Mouse (Mus musculus) liver, embryonic 14.5 days (tissue): Measurements from ENCODE around the gene Dok7. TPM values are rescaled to one million over a fixed set of nuclear protein-coding genes. Genes with fewer than 3 reads are reported as not detected.

Source experiments
- ATAC-seq: fragments of 200-750 bp; cut with Nextera tagmentation; 2 replicates; pipeline ENCODE4 v1.8.0; 2017; ENCODE audit warnings: moderate number of reproducible peaks, mild to moderate bottlenecking, moderate library complexity; ENCODE audit not compliant: insufficient read depth
- DNase-seq, 3 experiments: peaks; one replicate each; pipeline ENCODE4 v3.0.0-alpha.2; 2012 to 2013; ENCODE audit warnings: low read depth in 3 of 3, low spot score in 3 of 3
- H3K27ac ChIP-seq: fragments of 300-500 bp; sonication (generic); 2 replicates; pipeline ENCODE4 v1.5.1; 2014; ENCODE audit warnings: moderate library complexity, mild to moderate bottlenecking, control low read depth, inconsistent platforms
- H3K27me3 ChIP-seq: fragments of 300-500 bp; sonication (generic); 2 replicates; pipeline ENCODE4 v1.6.1; 2014; ENCODE audit warnings: mild to moderate bottlenecking, low read length, moderate library complexity; ENCODE audit not compliant: control insufficient read depth, insufficient read depth
- H3K36me3 ChIP-seq: fragments of 300-500 bp; sonication (generic); replicated peaks from 2 replicates; pipeline ENCODE4 v1.6.1; 2014; ENCODE audit warnings: low read depth; ENCODE audit not compliant: control insufficient read depth, insufficient read depth
- H3K4me1 ChIP-seq, 2 experiments: fragments of 200-500 bp in 1 of 2; fragments of 300-500 bp in 1 of 2; sonication (generic) in 1 of 2; replicated peaks; 2 replicates each; pipeline ENCODE4 v1.6.1; 2012 to 2014; ENCODE audit warnings: antibody characterized with exemption in 1 of 2, inconsistent platforms in 1 of 2, low read length in 1 of 2; ENCODE audit not compliant: control insufficient read depth in 2 of 2, insufficient read depth in 2 of 2
- H3K4me2 ChIP-seq: fragments of 300-500 bp; sonication (generic); 2 replicates; pipeline ENCODE4 v1.6.1; 2014; ENCODE audit warnings: low read depth, mild to moderate bottlenecking, control low read depth, moderate library complexity
- H3K4me3 ChIP-seq, 2 experiments: fragments of 200-500 bp in 1 of 2; fragments of 300-500 bp in 1 of 2; sonication (generic) in 1 of 2; 2 replicates each; pipeline ENCODE4 v1.5.1; 2012 to 2014; ENCODE audit warnings: low read depth in 2 of 2, low read length in 2 of 2, mild to moderate bottlenecking in 2 of 2, control low read depth in 1 of 2, inconsistent platforms in 1 of 2, moderate library complexity in 1 of 2; ENCODE audit not compliant: insufficient read depth in 1 of 2
- H3K9ac ChIP-seq: fragments of 300-500 bp; sonication (generic); replicated peaks from 2 replicates; pipeline ENCODE4 v1.6.1; 2014; ENCODE audit warnings: mild to moderate bottlenecking, control low read depth, moderate library complexity
- H3K9me3 ChIP-seq: fragments of 300-500 bp; sonication (generic); 2 replicates; pipeline ENCODE4 v1.6.1; 2016; ENCODE audit warnings: low read length, mixed read lengths; ENCODE audit not compliant: control insufficient read depth
- CTCF ChIP-seq: IDR thresholded peaks from 2 replicates; pipeline ENCODE4 v1.5.1; 2016; ENCODE audit warnings: antibody characterized with exemption, low read depth, control low read depth
- EP300 ChIP-seq: IDR thresholded peaks from 2 replicates; pipeline ENCODE4 v1.6.1; 2016; ENCODE audit warnings: antibody characterized with exemption, low read depth
- WGBS: fragments of 180-500 bp; shearing (Covaris S2); extraction: QIAGEN DNeasy Blood & Tissue Kit; methylation state at CpG from one replicate; pipeline ENCODE4 v1.1.7; 2014; ENCODE audit not compliant: insufficient replicate concordance; 5-methylcytosine and 5-hydroxymethylcytosine counted together
- polyA plus RNA-seq, 2 experiments: library from polyadenylated mRNA; depleted of rRNA in 1 of 2; stranded (reverse) in 1 of 2; unstranded in 1 of 2; fragments of >200 nt; fragmentation: Nextera tagmentation in 1 of 2; extraction: Ambion mirVana in 1 of 2; gene quantifications; 2 replicates each; pipeline versions ENCODE4 v1.2.1 to v1.2.3; 2012 to 2014

The Dok7 gene
- polyA plus RNA-seq, 2 experiments, result 0.02 to 0.04 TPM

GRCm38 (mm10) chr5:35103086-35103485, 46.5 kb downstream of the Dok7 start:
- ATAC-seq (no peak), DNase-seq (no peak)
- Histone ChIP-seq H3K4me3 (peak overlapping the region; percentile 74 to 96; a peak in 3 of 4 replicates), H3K4me2 (peak overlapping the region; percentile 92), H3K4me1 (peaks cover 19 to 21% of the 10 kb centered on the region in 2 experiments), H3K9me3 (no peaks in the 10 kb centered on the region), H3K27me3 (no peaks in the 10 kb centered on the region), H3K36me3 (peaks cover 34% of the 10 kb centered on the region), H3K9ac (no peak overlapping the region; the same call in 1 of the 2 replicates), H3K27ac (no peak overlapping the region)
- 75% methylated on average over 8 of the region's 8 CpGs for WGBS
- TF ChIP-seq EP300 (no peak), CTCF (no peak)

GRCm38 (mm10) chr5:35103528-35103927, 47.0 kb downstream of the Dok7 start:
- peak; percentile 17; the same call in 1 of the 2 replicates for ATAC-seq
- Histone ChIP-seq H3K9me3 (no peaks in the 10 kb centered on the region), H3K27ac (no peak overlapping the region), H3K4me1 (peaks cover 19 to 21% of the 10 kb centered on the region in 2 experiments), H3K4me2 (peak overlapping the region; percentile 92), H3K36me3 (peaks cover 31% of the 10 kb centered on the region), H3K9ac (peak overlapping the region; percentile 41), H3K27me3 (no peaks in the 10 kb centered on the region), H3K4me3 (peak overlapping the region; percentile 74 to 96)
- TF ChIP-seq CTCF (no peak), EP300 (peak; percentile 37; the same call in 1 of the 2 replicates)
- 22% methylated on average over 2 of the region's 2 CpGs for WGBS
- peak in 2 of 3 experiments; percentile 42 to 44 for DNase-seq

GRCm38 (mm10) chr5:35104183-35104959, 47.8 kb downstream of the Dok7 start:
- peak overlapping the region; percentile 87 for H3K9ac ChIP-seq

GRCm38 (mm10) chr5:35104960-35105921, 48.7 kb downstream of the Dok7 start, which contains the start of gene Lrpap1:
Lrpap1 (minus strand) TSS chr5:35105766.
- peak; percentile 85 for ATAC-seq
- TF ChIP-seq EP300 (no peak), CTCF (no peak)
- WGBS, result under 1% methylated on average over 39 of the region's 39 CpGs
- Histone ChIP-seq H3K36me3 (peaks cover 20% of the 10 kb centered on the region), H3K9me3 (no peaks in the 10 kb centered on the region), H3K4me2 (peak within 1 kb of the TSS; percentile 92), H3K4me1 (peaks cover 19 to 21% of the 10 kb centered on the region in 2 experiments), H3K27ac (peak within 1 kb of the TSS; percentile 65), H3K4me3 (peak within 1 kb of the TSS; percentile 74 to 96), H3K9ac (peak within 1 kb of the TSS; percentile 87), H3K27me3 (no peaks in the 10 kb centered on the region)
- DNase-seq, result peak; percentile 79

More at GRCm38 (mm10) chr5:35104183-35104959, 47.8 kb downstream of the Dok7 start:
- WGBS, result 71% methylated on average over 8 of the region's 8 CpGs
- no peaks in the 10 kb centered on the region for H3K9me3 ChIP-seq
- no peak for ATAC-seq
- TF ChIP-seq EP300 (no peak), CTCF (no peak)
- H3K27me3 ChIP-seq, result no peaks in the 10 kb centered on the region
- DNase-seq, result no peak
- peak overlapping the region; percentile 74 to 96 for H3K4me3 ChIP-seq
- peak overlapping the region; percentile 22; the same call in 1 of the 2 replicates for H3K27ac ChIP-seq
- peaks cover 19 to 21% of the 10 kb centered on the region in 2 experiments for H3K4me1 ChIP-seq
- H3K4me2 ChIP-seq, result peak overlapping the region; percentile 92
- H3K36me3 ChIP-seq, result peaks cover 23% of the 10 kb centered on the region
